Comparison of ENCODE assay signal across 9 mouse cellular contexts in the genomic region with DNA sequence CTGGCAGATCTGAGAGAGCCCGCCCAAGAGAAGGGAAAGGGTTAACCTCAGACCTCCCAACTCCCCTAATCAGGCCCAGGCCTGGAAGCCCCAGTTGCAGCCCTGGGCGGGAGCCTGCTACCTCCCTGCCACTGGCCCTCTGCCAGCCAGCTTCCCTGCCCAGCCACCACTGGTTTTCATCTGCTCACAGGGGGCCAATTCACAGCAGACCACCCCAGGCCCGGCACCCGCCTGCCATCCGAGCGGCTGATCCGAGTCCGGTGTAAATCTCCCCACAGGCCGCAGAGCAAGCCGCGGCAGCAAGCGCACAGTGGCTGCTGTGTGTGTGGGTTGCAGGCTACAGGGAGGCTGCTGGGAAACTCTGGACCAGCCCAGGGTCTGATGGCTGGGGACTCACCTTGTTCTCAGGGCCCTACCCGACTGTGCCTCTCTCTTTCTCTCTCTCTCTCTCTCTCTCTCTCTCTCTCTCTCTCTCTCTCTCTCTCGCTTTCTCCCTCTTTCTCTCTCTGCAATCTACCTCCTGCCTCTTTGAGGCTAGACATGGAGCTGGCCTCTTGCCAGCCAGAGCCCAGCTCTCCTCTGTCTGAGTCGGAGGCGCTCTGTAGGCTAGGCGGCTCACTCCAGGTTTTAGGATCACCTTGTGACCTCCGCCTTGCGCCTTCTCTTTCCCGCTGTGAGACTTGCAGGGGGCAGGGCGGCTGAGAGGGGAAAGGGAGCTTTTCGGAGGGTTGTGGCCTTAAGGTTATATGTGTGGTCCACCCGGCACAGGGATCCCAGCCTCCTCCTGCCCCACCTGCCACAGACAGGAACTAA. TPM values are rescaled to one million over a fixed set of nuclear protein-coding genes. Genes with fewer than 3 reads are reported as not detected.
A peak's percentile ranks its signal among the peaks of the same experiment; 100 is the strongest.
DNase-seq lines count a peak whose midpoint lies in the region; ATAC-seq and TF ChIP-seq lines count a peak whose summit lies in the region.
"Had no signal": no experiment of that assay in that cellular context is flagged by ENCODE, and none has a peak within 500 bp of the region (broad histone marks: within the 10 kb centered on the region; RNA-seq: fewer than 3 reads in every experiment).

No protein-coding gene starts in this region.

- WGBS in kidney, embryonic 15.5 days, result 7% methylated on average over 22 of the region's 23 CpGs
- WGBS in hindbrain, postnatal 0 days, result 11% methylated on average over 23 of the region's 23 CpGs
- WGBS in midbrain, embryonic 16.5 days, result 1% methylated on average over 21 of the region's 23 CpGs
- WGBS in lung, postnatal 0 days, result 9% methylated on average over 21 of the region's 23 CpGs

- H3K9ac ChIP-seq in kidney, embryonic 15.5 days, result no peak overlapping the region
- H3K9ac ChIP-seq in hindbrain, postnatal 0 days (replicated peaks; ENCODE audit: low read length), result no peak overlapping the region
- H3K9ac ChIP-seq in midbrain, embryonic 16.5 days (ENCODE audit: low read depth, low read length), result peak overlapping the region; percentile 41; the same call in 1 of the 2 replicates
- no peak overlapping the region for H3K9ac ChIP-seq in lung, postnatal 0 days (replicated peaks; ENCODE audit: low read depth)

- peak overlapping the region; percentile 38; the same call in 1 of the 2 replicates for H3K27ac ChIP-seq in kidney, embryonic 15.5 days
- H3K27ac ChIP-seq in hindbrain, postnatal 0 days, result no peak overlapping the region
- H3K27ac ChIP-seq in midbrain, embryonic 16.5 days (ENCODE audit: low read length), result no peak overlapping the region
- H3K27ac ChIP-seq in lung, postnatal 0 days (ENCODE audit: low read length), result no peak overlapping the region

- H3K9me3 ChIP-seq in kidney, embryonic 15.5 days (replicated peaks), result no peaks in the 10 kb centered on the region
- no peaks in the 10 kb centered on the region for H3K9me3 ChIP-seq in hindbrain, postnatal 0 days (ENCODE audit: low read length)
- H3K9me3 ChIP-seq in midbrain, embryonic 16.5 days (replicated peaks; ENCODE audit: control insufficient read depth, low read length, poor library complexity, severe bottlenecking), result no peaks in the 10 kb centered on the region
- no peaks in the 10 kb centered on the region for H3K9me3 ChIP-seq in lung, postnatal 0 days (ENCODE audit: low read length)

- H3K4me2 ChIP-seq in kidney, embryonic 15.5 days, result peak overlapping the region; percentile 33
- no peak overlapping the region for H3K4me2 ChIP-seq in hindbrain, postnatal 0 days (ENCODE audit: low read depth, low read length)
- peak overlapping the region; percentile 29 for H3K4me2 ChIP-seq in midbrain, embryonic 16.5 days (ENCODE audit: low read length)
- no peak overlapping the region for H3K4me2 ChIP-seq in lung, postnatal 0 days (replicated peaks; ENCODE audit: low read depth, low read length)

- H3K36me3 ChIP-seq in kidney, embryonic 15.5 days, result no peaks in the 10 kb centered on the region
- H3K36me3 ChIP-seq in hindbrain, postnatal 0 days (ENCODE audit: insufficient read depth, low read length), result no peaks in the 10 kb centered on the region
- H3K36me3 ChIP-seq in midbrain, embryonic 16.5 days (ENCODE audit: control insufficient read depth, insufficient read depth, low read length), result no peaks in the 10 kb centered on the region
- no peaks in the 10 kb centered on the region for H3K36me3 ChIP-seq in lung, postnatal 0 days (ENCODE audit: insufficient read depth, low read length)
- H3K36me3 ChIP-seq: G1E had no signal

- H3K4me1 ChIP-seq in kidney, embryonic 15.5 days, result peaks cover 33% of the 10 kb centered on the region
- peaks cover 9% of the 10 kb centered on the region; the same call in 1 of the 2 replicates for H3K4me1 ChIP-seq in hindbrain, postnatal 0 days (ENCODE audit: insufficient read depth, low read length)
- peaks cover 3% of the 10 kb centered on the region for H3K4me1 ChIP-seq in midbrain, embryonic 16.5 days (ENCODE audit: control insufficient read depth, insufficient read depth, low read length)
- no peaks in the 10 kb centered on the region for H3K4me1 ChIP-seq in lung, postnatal 0 days (ENCODE audit: insufficient read depth, low read depth, low read length)

- H3K27me3 ChIP-seq in kidney, embryonic 15.5 days, result peaks cover 78% of the 10 kb centered on the region
- H3K27me3 ChIP-seq in hindbrain, postnatal 0 days (ENCODE audit: insufficient read depth, low read length), result peaks cover 33% of the 10 kb centered on the region
- peaks cover 43% of the 10 kb centered on the region for H3K27me3 ChIP-seq in midbrain, embryonic 16.5 days (ENCODE audit: control insufficient read depth, insufficient read depth, low read depth, low read length)
- peaks cover 21% of the 10 kb centered on the region for H3K27me3 ChIP-seq in lung, postnatal 0 days (replicated peaks; ENCODE audit: insufficient read depth, low read length)

- no peak for TF ChIP-seq CTCF in hindbrain, postnatal 0 days (IDR thresholded peaks at IDR 0.05; ENCODE audit: low read depth)
- TF ChIP-seq CTCF in lung, postnatal 0 days (IDR thresholded peaks at IDR 0.05), result no peak

- peak; percentile 46 for ATAC-seq in kidney, embryonic 15.5 days (replicated peaks; ENCODE audit: low FRiP score)
- no peak; the same call in 1 of the 2 replicates for ATAC-seq in hindbrain, postnatal 0 days
- ATAC-seq in midbrain, embryonic 16.5 days, result peak; percentile 56; the same call in 1 of the 2 replicates
- ATAC-seq in lung, postnatal 0 days, result no peak

- TF ChIP-seq EP300 in lung, postnatal 0 days (IDR thresholded peaks at IDR 0.05), result no peak

- DNase-seq in kidney, postnatal 25 days, result no peak
- peak; percentile 57 for DNase-seq in embryo, embryonic 9.5 days (ENCODE audit: extremely low spot score)
- peak; percentile 35 for DNase-seq in hindbrain, postnatal 0 days (ENCODE audit: low spot score)
- DNase-seq in left cerebral cortex, adult 11 months (ENCODE audit: low spot score), result no peak
- no peak for DNase-seq in gastrocnemius, postnatal 10 days
- DNase-seq in lung, postnatal 0 days (ENCODE audit: low spot score), result no peak

- 0 out of 2 replicates have a peak overlapping the region, but pooled peaks have one; percentile 9 for H3K4me3 ChIP-seq in kidney, embryonic 15.5 days (replicated peaks)
- H3K4me3 ChIP-seq in hindbrain, postnatal 0 days (ENCODE audit: low read length), result no peak overlapping the region
- H3K4me3 ChIP-seq in midbrain, embryonic 16.5 days (ENCODE audit: low read depth, low read length), result no peak overlapping the region
- H3K4me3 ChIP-seq in lung, postnatal 0 days (ENCODE audit: low read depth, low read length), result no peak overlapping the region

RNA-seq across cellular contexts. Expression of a gene that starts 46.2 kb away (rescaled TPM):
- 0.04 and 0.19 TPM in 2 replicates for polyA plus RNA-seq in kidney, embryonic 15.5 days (2015; fragmentation: Nextera tagmentation; extraction: Ambion mirVana)
- total RNA-seq in hindbrain, postnatal 0 days (2014; rRNA removed), result not detected in 2 replicates
- not detected in 2 replicates for polyA plus RNA-seq in hindbrain, postnatal 0 days (2015; fragmentation: Nextera tagmentation; extraction: Ambion mirVana)
- polyA plus RNA-seq in midbrain, embryonic 16.5 days (2015; fragmentation: Nextera tagmentation; extraction: Ambion mirVana), result not detected in 2 replicates
- total RNA-seq in gastrocnemius, postnatal 10 days (2021), result 1 to 10 TPM in 1 of 2 experiments, under 1 TPM in 1; 0.23 to 1.2 TPM
- polyA plus RNA-seq in lung, postnatal 0 days (2015; fragmentation: Nextera tagmentation; extraction: Ambion mirVana), result 0.13 and 0.18 TPM in 2 replicates

Comparison
In these comparisons a context has a peak if more than half of its experiments do, and no peak if none do; other contexts are left out.
1. ATAC-seq: peak in kidney, embryonic 15.5 days (single experiment) and midbrain, embryonic 16.5 days (single experiment); none in hindbrain, postnatal 0 days (single experiment) and lung, postnatal 0 days (single experiment).
2. H3K4me2 ChIP-seq: peak in kidney, embryonic 15.5 days (single experiment) and midbrain, embryonic 16.5 days (single experiment); none in hindbrain, postnatal 0 days (single experiment) and lung, postnatal 0 days (single experiment).
3. DNase-seq: peak in embryo, embryonic 9.5 days (single experiment) and hindbrain, postnatal 0 days (single experiment); none in kidney, postnatal 25 days (0 of 2), left cerebral cortex, adult 11 months (single experiment), gastrocnemius, postnatal 10 days (single experiment) and lung, postnatal 0 days (single experiment).